Mouse (Mus musculus) kidney, embryonic 16.5 days (tissue): Measurements from ENCODE around the gene Sdha. TPM values are rescaled to one million over a fixed set of nuclear protein-coding genes. Genes with fewer than 3 reads are reported as not detected.

Experiments
- ATAC-seq: fragments of 200-750 bp; cut with Nextera tagmentation; 2 replicates; pipeline ENCODE4 v1.8.0; 2017; ENCODE audit warnings: moderate TSS enrichment; ENCODE audit not compliant: low FRiP score, low TSS enrichment
- H3K27ac ChIP-seq: fragments of 300-500 bp; sonication (generic); 2 replicates; pipeline ENCODE4 v1.5.1; 2014; ENCODE audit warnings: low read length
- H3K27me3 ChIP-seq: fragments of 300-500 bp; sonication (generic); 2 replicates; pipeline ENCODE4 v1.6.1; 2014; ENCODE audit warnings: low read length, control low read depth, mixed read lengths; ENCODE audit not compliant: insufficient read depth
- H3K36me3 ChIP-seq: fragments of 300-500 bp; sonication (generic); 2 replicates; pipeline ENCODE4 v1.6.1; 2014; ENCODE audit warnings: low read length, control low read depth, mixed read lengths; ENCODE audit not compliant: insufficient read depth
- H3K4me1 ChIP-seq: fragments of 300-500 bp; sonication (generic); 2 replicates; pipeline ENCODE4 v1.6.1; 2014; ENCODE audit warnings: low read length, control low read depth, mixed read lengths; ENCODE audit not compliant: insufficient read depth
- H3K4me2 ChIP-seq: fragments of 300-500 bp; sonication (generic); replicated peaks from 2 replicates; pipeline ENCODE4 v1.6.1; 2014; ENCODE audit warnings: low read depth, low read length
- H3K4me3 ChIP-seq: fragments of 300-500 bp; sonication (generic); 2 replicates; pipeline ENCODE4 v1.5.1; 2014; ENCODE audit warnings: mild to moderate bottlenecking, low read length
- H3K9ac ChIP-seq: fragments of 300-500 bp; sonication (generic); replicated peaks from 2 replicates; pipeline ENCODE4 v1.6.1; 2014; ENCODE audit warnings: low read length
- H3K9me3 ChIP-seq: fragments of 300-500 bp; sonication (generic); 2 replicates; pipeline ENCODE4 v1.6.1; 2016; ENCODE audit warnings: low read length, control low read depth
- WGBS: fragments of 180-500 bp; shearing (Covaris S2); extraction: QIAGEN DNeasy Blood & Tissue Kit; methylation state at CpG from one replicate; pipeline ENCODE4 v1.1.7; 2014; 5-methylcytosine and 5-hydroxymethylcytosine counted together
- polyA plus RNA-seq: library from polyadenylated mRNA; unstranded; fragments of >200 nt; fragmentation: Nextera tagmentation; extraction: Ambion mirVana; gene quantifications from 2 replicates; pipeline ENCODE4 v1.2.1, GENCODE M21; 2015

Gene Sdha
- polyA plus RNA-seq, 1 experiment from 2014 or later = 417 TPM

GRCm38 (mm10) chr13:74305780-74306179, 44.3 kb downstream of the Sdha start:
- H3K9ac ChIP-seq = no peak overlapping the region
- no peak overlapping the region for H3K27ac ChIP-seq
- H3K9me3 ChIP-seq = no peaks in the 10 kb centered on the region
- no peaks in the 10 kb centered on the region for H3K27me3 ChIP-seq
- H3K36me3 ChIP-seq = peaks cover 47% of the 10 kb centered on the region
- no peak overlapping the region for H3K4me3 ChIP-seq
- H3K4me2 ChIP-seq = no peak overlapping the region
- no peaks in the 10 kb centered on the region for H3K4me1 ChIP-seq
- 94% methylated on average over 1 of the region's 1 CpGs for WGBS
- no peak for ATAC-seq

GRCm38 (mm10) chr13:74305380-74305779, 44.7 kb downstream of the Sdha start:
- ATAC-seq = no peak
- Histone ChIP-seq H3K4me3 (no peak overlapping the region), H3K4me2 (no peak overlapping the region), H3K4me1 (no peaks in the 10 kb centered on the region), H3K9me3 (no peaks in the 10 kb centered on the region), H3K27ac (no peak overlapping the region), H3K27me3 (no peaks in the 10 kb centered on the region), H3K9ac (no peak overlapping the region), H3K36me3 (peaks cover 47% of the 10 kb centered on the region)
- WGBS = 87% methylated on average over 6 of the region's 6 CpGs

DNA sequence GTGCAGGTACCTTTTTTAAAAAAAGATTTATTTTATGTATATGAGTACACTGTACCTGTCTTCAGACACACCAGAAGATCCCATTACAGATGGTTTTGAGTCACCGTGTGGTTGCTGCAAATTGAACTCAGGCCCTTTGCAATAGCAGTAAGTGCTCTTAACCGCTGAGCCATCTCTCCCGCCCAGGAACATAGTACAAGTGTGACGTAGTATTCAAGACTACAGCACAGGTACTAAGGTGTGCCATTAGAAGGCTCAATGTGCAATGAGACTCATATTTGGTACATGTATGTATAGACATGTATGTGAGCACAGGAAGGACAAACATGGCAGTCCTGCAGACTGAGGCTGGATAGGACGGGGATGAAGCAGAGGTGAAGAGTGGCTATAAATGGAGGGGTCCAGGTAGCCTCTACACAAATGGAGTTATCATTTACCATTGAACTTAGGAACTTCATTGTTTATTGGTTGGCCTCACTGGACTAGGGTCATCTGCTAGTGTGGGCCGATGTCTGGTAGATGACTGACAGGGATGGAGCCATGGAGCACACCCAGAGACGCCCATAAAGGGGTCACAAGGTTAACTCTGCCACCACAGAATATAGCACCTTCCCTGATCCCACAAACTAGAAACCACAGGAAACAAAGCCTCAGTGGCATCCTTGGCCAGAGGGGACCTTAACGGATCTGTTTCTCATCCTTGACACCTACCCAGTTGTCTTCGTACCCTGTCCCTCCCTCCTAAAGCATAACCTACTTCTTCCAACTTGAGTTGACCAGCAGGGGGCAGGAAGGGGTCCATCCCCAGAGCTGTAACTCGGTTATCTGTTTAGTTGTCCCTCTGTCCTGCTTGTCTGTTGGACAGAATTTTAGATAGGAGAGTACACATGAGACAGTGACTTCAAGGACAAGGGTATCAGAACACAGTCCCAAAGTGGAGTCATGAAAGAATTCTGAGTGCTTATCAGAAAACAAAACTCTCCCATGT, 47.7 kb downstream of the Sdha start:
- H3K4me2 ChIP-seq = no peak overlapping the region
- H3K36me3 ChIP-seq = peaks cover 29% of the 10 kb centered on the region
- 0 out of 2 replicates have a peak, but pooled peaks have one; percentile 10 for ATAC-seq

GRCm38 (mm10) chr13:74301607-74301984, 48.5 kb downstream of the Sdha start:
- H3K4me2 ChIP-seq = no peak overlapping the region
- ATAC-seq = peak; percentile 24; the same call in 1 of the 2 replicates
- no peaks in the 10 kb centered on the region for H3K9me3 ChIP-seq
- peaks cover 29% of the 10 kb centered on the region for H3K36me3 ChIP-seq
- no peak overlapping the region for H3K4me3 ChIP-seq
- H3K4me1 ChIP-seq = no peaks in the 10 kb centered on the region
- H3K27me3 ChIP-seq = no peaks in the 10 kb centered on the region
- no peak overlapping the region for H3K27ac ChIP-seq
- WGBS = 72% methylated on average over 6 of the region's 6 CpGs
- no peak overlapping the region for H3K9ac ChIP-seq

More for the DNA sequence above, 47.7 kb downstream of the Sdha start:
- Histone ChIP-seq H3K4me3 (no peak overlapping the region), H3K27ac (no peak overlapping the region), H3K9ac (no peak overlapping the region), H3K9me3 (no peaks in the 10 kb centered on the region), H3K4me1 (no peaks in the 10 kb centered on the region), H3K27me3 (no peaks in the 10 kb centered on the region)
- 82% methylated on average over 10 of the region's 10 CpGs for WGBS

DNA sequence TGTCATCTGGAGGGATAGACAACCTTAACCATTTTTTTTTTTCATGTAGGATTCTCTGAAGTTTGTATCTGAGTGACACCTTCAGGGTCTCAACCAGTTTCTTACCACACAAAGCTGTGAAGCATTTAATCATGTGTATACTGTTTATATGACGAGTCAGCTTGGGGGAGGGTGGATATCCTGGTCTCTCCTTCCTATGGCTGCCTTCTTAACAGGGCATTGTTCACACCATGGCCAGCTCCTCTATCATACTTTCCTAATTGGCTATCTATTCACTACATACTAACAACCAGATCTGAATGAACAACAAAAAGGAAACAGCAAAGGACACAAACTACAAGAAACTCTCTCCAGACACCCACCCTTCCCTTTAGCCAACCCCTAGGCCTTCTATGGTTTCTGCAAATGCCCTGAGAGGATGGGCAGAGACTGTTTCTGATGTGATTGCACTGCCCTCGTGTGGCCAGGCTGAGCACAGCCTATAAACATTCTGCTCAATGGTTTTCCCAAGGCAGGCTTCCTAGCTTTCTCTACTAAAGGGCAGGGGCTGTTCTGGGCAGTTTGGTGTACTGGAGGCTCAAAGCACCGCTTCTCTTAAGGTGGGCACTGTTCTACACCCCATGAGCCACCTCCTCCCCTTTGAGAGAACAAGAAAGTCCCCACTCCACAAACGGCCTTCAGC, 49.0 kb downstream of the Sdha start:
- WGBS = 44% methylated on average over 4 of the region's 4 CpGs
- Histone ChIP-seq H3K4me1 (no peaks in the 10 kb centered on the region), H3K4me2 (no peak overlapping the region), H3K9me3 (no peaks in the 10 kb centered on the region), H3K27me3 (no peaks in the 10 kb centered on the region), H3K4me3 (no peak overlapping the region), H3K36me3 (peaks cover 26% of the 10 kb centered on the region), H3K9ac (no peak overlapping the region), H3K27ac (no peak overlapping the region)
- ATAC-seq = peak; percentile 82; the same call in 1 of the 2 replicates

DNA sequence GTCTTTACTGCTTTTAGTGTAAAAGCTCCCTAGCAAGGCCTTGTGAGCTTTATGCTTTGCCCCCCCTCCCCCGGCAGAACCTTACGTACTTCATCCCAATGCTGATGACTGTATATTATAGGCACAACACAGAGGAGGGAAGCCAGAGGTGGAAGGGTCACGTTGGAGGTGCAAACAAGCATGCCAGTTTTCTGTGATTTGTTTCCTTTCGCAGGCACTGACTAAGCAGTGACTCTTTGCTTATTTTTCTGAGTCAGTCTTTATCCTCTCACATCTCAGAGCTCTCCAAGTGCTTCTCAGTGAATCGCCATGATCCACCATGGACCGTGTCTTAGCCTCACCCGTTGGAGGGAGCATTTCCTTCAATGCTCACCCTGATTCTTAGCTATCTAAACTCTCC, 53.7 kb downstream of the Sdha start:
- no peaks in the 10 kb centered on the region for H3K36me3 ChIP-seq
- H3K4me1 ChIP-seq = peaks cover 7% of the 10 kb centered on the region; the same call in 1 of the 2 replicates
- H3K9ac ChIP-seq = no peak overlapping the region
- WGBS = 72% methylated on average over 7 of the region's 7 CpGs
- H3K27ac ChIP-seq = no peak overlapping the region
- ATAC-seq = no peak
- H3K4me3 ChIP-seq = no peak overlapping the region
- H3K9me3 ChIP-seq = no peaks in the 10 kb centered on the region
- peaks cover 17% of the 10 kb centered on the region for H3K27me3 ChIP-seq
- no peak overlapping the region for H3K4me2 ChIP-seq

DNA sequence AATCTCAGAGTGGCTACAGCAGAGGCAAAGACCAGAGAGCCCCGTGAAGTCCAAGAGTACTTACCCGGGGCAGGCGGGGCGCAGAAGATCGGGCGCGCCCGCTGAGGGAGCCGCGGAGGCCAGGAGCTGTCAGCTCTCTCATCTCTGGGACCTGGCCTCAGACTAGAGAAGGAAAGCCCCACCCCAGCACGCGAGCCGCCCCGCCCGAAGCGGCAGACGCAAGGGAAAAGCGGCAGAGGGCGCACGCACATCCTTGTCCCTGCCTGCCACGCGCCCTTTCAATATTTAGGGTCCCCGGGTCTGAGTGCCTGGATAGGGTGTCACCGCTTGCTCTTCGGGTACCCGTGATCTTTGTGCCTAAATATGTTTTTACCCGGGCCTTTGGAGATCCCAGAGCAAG, 57.9 kb downstream of the Sdha start, which contains the start of gene Ahrr:
Gene Ahrr, minus strand, starts transcription at position 165 of the 400 bp plus-strand sequence.
- Histone ChIP-seq H3K9me3 (no peaks in the 10 kb centered on the region), H3K4me1 (peaks cover 7% of the 10 kb centered on the region; the same call in 1 of the 2 replicates), H3K27ac (no peak within 1 kb of the TSS), H3K36me3 (no peaks in the 10 kb centered on the region), H3K4me3 (peak within 1 kb of the TSS; percentile 35), H3K4me2 (peak within 1 kb of the TSS; percentile 55), H3K9ac (peak within 1 kb of the TSS; percentile 41), H3K27me3 (peaks cover 17% of the 10 kb centered on the region)
- peak; percentile 65; the same call in 1 of the 2 replicates for ATAC-seq
- WGBS = 1% methylated on average over 27 of the region's 27 CpGs

DNA sequence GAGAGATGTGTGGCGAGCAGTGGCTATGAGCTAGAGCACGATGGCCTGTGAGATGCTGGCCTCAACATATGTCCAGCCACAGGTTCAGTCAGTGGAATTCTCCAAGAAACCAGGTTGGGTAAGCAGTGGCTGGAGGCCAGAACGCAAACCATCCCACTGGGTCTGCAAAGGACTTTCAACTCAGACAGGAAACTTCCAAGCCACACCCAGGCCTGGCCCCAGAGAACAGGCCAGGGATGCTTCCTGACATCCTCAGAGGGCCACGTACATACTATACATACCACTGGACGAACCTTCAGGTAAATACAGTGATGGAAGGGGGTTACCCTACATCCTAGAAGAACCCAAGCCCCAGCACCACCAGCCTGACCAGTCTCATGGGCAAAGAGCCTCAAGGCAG, 60.4 kb downstream of the Sdha start:
- H3K9ac ChIP-seq = no peak overlapping the region
- H3K36me3 ChIP-seq = no peaks in the 10 kb centered on the region
- no peak overlapping the region for H3K4me3 ChIP-seq
- H3K9me3 ChIP-seq = no peaks in the 10 kb centered on the region
- no peak for ATAC-seq
- peaks cover 7% of the 10 kb centered on the region; the same call in 1 of the 2 replicates for H3K4me1 ChIP-seq
- H3K27me3 ChIP-seq = peaks cover 17% of the 10 kb centered on the region
- WGBS = 75% methylated on average over 5 of the region's 5 CpGs
- H3K27ac ChIP-seq = no peak overlapping the region
- H3K4me2 ChIP-seq = no peak overlapping the region

DNA sequence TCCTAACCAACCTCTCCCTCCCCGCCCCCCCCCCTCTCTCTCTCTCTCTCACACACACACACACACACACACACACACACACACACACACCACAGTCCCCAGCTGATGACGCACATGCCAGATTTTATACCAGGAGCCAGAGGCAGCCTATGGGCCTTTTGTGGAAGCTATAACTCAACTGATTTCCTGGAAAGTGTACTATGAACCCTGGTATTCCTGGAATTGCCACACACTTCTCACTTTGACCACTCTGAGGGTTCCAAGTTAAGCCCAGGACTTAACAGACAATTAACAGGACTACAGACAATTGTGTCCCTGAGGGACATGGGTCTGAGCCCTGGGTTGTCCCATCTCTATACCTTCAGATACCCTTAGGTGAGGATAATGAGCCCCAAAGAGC, 67.8 kb downstream of the Sdha start:
- Histone ChIP-seq H3K4me2 (no peak overlapping the region), H3K27ac (no peak overlapping the region), H3K9me3 (no peaks in the 10 kb centered on the region), H3K36me3 (no peaks in the 10 kb centered on the region), H3K4me3 (no peak overlapping the region), H3K9ac (no peak overlapping the region), H3K27me3 (0 out of 2 replicates have a peak, but pooled peaks cover 3% of the 10 kb centered on the region), H3K4me1 (no peaks in the 10 kb centered on the region)
- WGBS = 80% methylated on average over 1 of the region's 2 CpGs
- ATAC-seq = no peak
